Mouse (Mus musculus) erythroblast, adult 5-6 weeks (primary cell): ENCODE results near the gene Xrcc4. TPM values are rescaled to one million over a fixed set of nuclear protein-coding genes. Genes with fewer than 3 reads are reported as not detected.
"Not testable (repeated sequence)": the region's sequence is repeated elsewhere in the genome, so short reads cannot be mapped to it uniquely, and the experiment has no call there.

Experiments
- ATAC-seq: replicated peaks from 2 replicates; pipeline ENCODE4 v1.8.0; 2016; ENCODE audit warnings: moderate number of reproducible peaks, mild to moderate bottlenecking, moderate TSS enrichment, inconsistent platforms; ENCODE audit not compliant: poor library complexity, low FRiP score, severe bottlenecking
- total RNA-seq, 2 experiments: library from RNA; stranded (forward) in 1 of 2; stranded (reverse) in 1 of 2; fragments of 150-400 nt in 1 of 2; fragments of 200-764, 138-1000 nt in 1 of 2; gene quantifications; 2 replicates each; pipeline versions ENCODE4 v1.2.3 to v1.2.4; 2015 to 2017; ENCODE audit warnings: low replicate concordance in 2 of 2

The Xrcc4 gene
- total RNA-seq (2015; ENCODE audit: low replicate concordance) (2.1 and 11.7 TPM in 2 replicates), total RNA-seq (2017; ENCODE audit: low replicate concordance) (6.1 and 7.6 TPM in 2 replicates)

GRCm38 (mm10) chr13:90088962-90089824 lies at the start of gene Xrcc4, which contains the start of gene Tmem167:
Xrcc4 (minus strand) TSS chr13:90089608.
Tmem167 (plus strand) TSS chr13:90089123.
- peak; percentile 100 for ATAC-seq

GRCm38 (mm10) chr13:90136156-90136910 lies 46.9 kb upstream of the Xrcc4 start:
- no peak for ATAC-seq

- no peak for ATAC-seq
These were observed 22.3 kb upstream of the Xrcc4 start for GRCm38 (mm10) chr13:90111681-90112080.

GRCm38 (mm10) chr13:90108746-90109145 lies 19.3 kb upstream of the Xrcc4 start:
- not testable (repeated sequence) for ATAC-seq

- ATAC-seq: no peak
These were observed 16.7 kb upstream of the Xrcc4 start for GRCm38 (mm10) chr13:90106139-90106538.

GRCm38 (mm10) chr13:90101514-90101913 lies 12.1 kb upstream of the Xrcc4 start:
- ATAC-seq: no peak

- 0 out of 2 replicates have a peak, but pooled peaks have one; percentile 4 for ATAC-seq
These were observed 396 bp upstream of the Xrcc4 start for GRCm38 (mm10) chr13:90089825-90090183.

GRCm38 (mm10) chr13:90061877-90062276 lies 27.5 kb downstream of the Xrcc4 start:
- no peak for ATAC-seq

GRCm38 (mm10) chr13:90052408-90052807 lies 37.0 kb downstream of the Xrcc4 start:
- no peak for ATAC-seq

- no peak for ATAC-seq
These were observed 37.7 kb downstream of the Xrcc4 start for GRCm38 (mm10) chr13:90051735-90052134.

GRCm38 (mm10) chr13:90039613-90040012 lies 49.8 kb downstream of the Xrcc4 start:
- no peak for ATAC-seq

GRCm38 (mm10) chr13:90032977-90033376 lies 56.4 kb downstream of the Xrcc4 start:
- no peak for ATAC-seq

- ATAC-seq: no peak
These were observed 56.9 kb downstream of the Xrcc4 start for GRCm38 (mm10) chr13:90032523-90032922.

GRCm38 (mm10) chr13:90030911-90031310 lies 58.5 kb downstream of the Xrcc4 start:
- no peak for ATAC-seq

GRCm38 (mm10) chr13:90012620-90013019 lies 76.8 kb downstream of the Xrcc4 start:
- ATAC-seq: no peak

- no peak for ATAC-seq
These were observed 77.2 kb downstream of the Xrcc4 start for GRCm38 (mm10) chr13:90012198-90012597.

GRCm38 (mm10) chr13:90011129-90011528 lies 78.3 kb downstream of the Xrcc4 start:
- no peak for ATAC-seq

GRCm38 (mm10) chr13:90009786-90010185 lies 79.6 kb downstream of the Xrcc4 start:
- ATAC-seq: no peak

- ATAC-seq: no peak
These were observed 83.8 kb downstream of the Xrcc4 start for GRCm38 (mm10) chr13:90005561-90005960.

- no peak for ATAC-seq
These were observed 91.9 kb downstream of the Xrcc4 start for GRCm38 (mm10) chr13:89997531-89997930.

- no peak for ATAC-seq
These were observed 103.3 kb downstream of the Xrcc4 start for GRCm38 (mm10) chr13:89986087-89986486.
